ENCODE assay signal across 8 mouse cellular contexts in the genomic region with DNA sequence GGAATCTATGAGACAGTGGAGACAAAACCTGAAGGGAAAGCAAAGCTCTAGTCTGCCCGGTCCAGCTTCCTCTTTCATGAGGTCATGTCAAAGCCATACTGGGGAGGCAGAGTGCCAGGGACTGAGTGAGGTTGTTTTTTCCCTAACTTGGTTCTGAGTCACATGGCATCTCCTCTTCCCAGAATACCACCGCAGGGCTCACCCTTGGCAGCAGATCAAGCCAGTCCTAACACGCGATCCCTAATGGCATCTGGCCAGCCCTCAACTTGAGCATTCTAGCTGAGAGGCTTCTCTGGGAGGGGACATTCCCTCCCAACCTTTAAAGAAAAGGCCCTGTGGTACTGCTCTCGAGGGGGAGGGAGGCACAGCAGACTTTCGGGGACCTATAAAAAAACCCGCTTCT. TPM values are rescaled to one million over a fixed set of nuclear protein-coding genes. Genes with fewer than 3 reads are reported as not detected.
DNase-seq lines count a peak whose midpoint lies in the region; TF ChIP-seq lines count a peak whose summit lies in the region.

No protein-coding gene starts in this region.

- 0 out of 2 replicates have a peak overlapping the region, but pooled peaks have one; percentile 8 for H3K4me3 ChIP-seq in bone marrow macrophage, adult 2 months (ENCODE audit: insufficient read depth, low read length)
- no peak overlapping the region for H3K4me3 ChIP-seq in kidney, adult 2 months (ENCODE audit: insufficient read depth, low read depth, low read length)
- H3K4me3 ChIP-seq in lung, adult 2 months (replicated peaks; ENCODE audit: extremely low read depth, low read depth, low read length), result no peak overlapping the region

- no peak for TF ChIP-seq POLR2A in bone marrow macrophage, adult 2 months (IDR thresholded peaks at IDR 0.05; ENCODE audit: borderline replicate concordance, low read depth, low read length)
- TF ChIP-seq POLR2A in kidney, adult 2 months (IDR thresholded peaks at IDR 0.05; ENCODE audit: low read depth, low read length), result no peak
- peak; percentile 16; the same call in 1 of the 2 replicates for TF ChIP-seq POLR2A in lung, adult 2 months (IDR thresholded peaks at IDR 0.05; ENCODE audit: borderline replicate concordance, extremely low read depth, low read depth, low read length)

- H3K36me3 ChIP-seq in kidney, adult 2 months (ENCODE audit: control insufficient read depth, insufficient read depth, low read length), result no peaks in the 10 kb centered on the region

- peak; percentile 81 to 82 for DNase-seq in right cerebral cortex, postnatal 10 days (ENCODE audit: low spot score in 2 of 2)
- DNase-seq in right cerebral cortex, postnatal 36 days (ENCODE audit: low spot score in 2 of 2), result no peak
- peak; percentile 76 to 93 for DNase-seq in gastrocnemius, postnatal 4 days (ENCODE audit: low spot score in 2 of 2)
- peak; percentile 99 for DNase-seq in kidney, adult 2 months
- peak; percentile 95 for DNase-seq in lung, adult 2 months
- peak; percentile 67 for DNase-seq in right cerebral cortex, postnatal 4 days
- DNase-seq in embryo, embryonic 11 days, result no peak

- TF ChIP-seq CTCF in bone marrow macrophage, adult 2 months (IDR thresholded peaks at IDR 0.05; ENCODE audit: low read depth, low read length), result no peak
- TF ChIP-seq CTCF in kidney, adult 2 months (conservative IDR thresholded peaks at IDR 0.05; ENCODE audit: insufficient read depth, insufficient read length, low read depth, low read length), result no peak
- TF ChIP-seq CTCF in lung, adult 2 months (IDR thresholded peaks at IDR 0.05; ENCODE audit: insufficient read depth, low read length), result no peak

- H3K27ac ChIP-seq in bone marrow macrophage, adult 2 months (ENCODE audit: insufficient read depth, low read depth, low read length), result peak overlapping the region; percentile 92
- H3K27ac ChIP-seq in kidney, adult 2 months (ENCODE audit: insufficient read depth, low read depth, low read length), result peak overlapping the region; percentile 83

- H3K4me1 ChIP-seq in bone marrow macrophage, adult 2 months (ENCODE audit: control insufficient read depth, insufficient read depth, low read length), result peaks cover 63% of the 10 kb centered on the region
- H3K4me1 ChIP-seq in kidney, adult 2 months (ENCODE audit: control insufficient read depth, insufficient read depth, low read length), result peaks cover 48% of the 10 kb centered on the region
- peaks cover 44% of the 10 kb centered on the region for H3K4me1 ChIP-seq in lung, adult 2 months (ENCODE audit: control insufficient read depth, insufficient read depth, low read length)

- H3K27me3 ChIP-seq in kidney, adult 2 months (replicated peaks; ENCODE audit: control insufficient read depth, insufficient read depth, low read length), result no peaks in the 10 kb centered on the region

- WGBS in kidney, adult 2 months, result 7% methylated on average over 7 of the region's 7 CpGs
- 3% methylated on average over 7 of the region's 7 CpGs for WGBS in lung, adult 2 months

RNA-seq across cellular contexts. Expression of a gene that starts 8.2 kb away (rescaled TPM):
- polyA plus RNA-seq in bone marrow macrophage, adult 2 months (2012; ENCODE audit: insufficient read depth, insufficient read length, missing spikeins), result 40.6 and 46.7 TPM in 2 replicates
- total RNA-seq in gastrocnemius, postnatal 4 days (2021), result 10 to 100 TPM; 11.1 to 13.1 TPM
- polyA plus RNA-seq in kidney, adult 2 months (2012; rRNA removed), result 26.3 and 28.4 TPM in 2 replicates
- polyA plus RNA-seq in lung, adult 2 months (2012; rRNA removed), result 133 TPM in 2 replicates

RNA-seq across cellular contexts. Expression of a gene that starts 9.8 kb away (rescaled TPM):
- polyA plus RNA-seq in bone marrow macrophage, adult 2 months (2012; ENCODE audit: insufficient read depth, insufficient read length, missing spikeins), result 52.7 and 69.3 TPM in 2 replicates
- total RNA-seq in gastrocnemius, postnatal 4 days (2021), result 10 to 100 TPM; 52.6 to 56.9 TPM
- polyA plus RNA-seq in kidney, adult 2 months (2012; rRNA removed), result 45.3 and 45.7 TPM in 2 replicates
- polyA plus RNA-seq in lung, adult 2 months (2012; rRNA removed), result 81.9 and 89.7 TPM in 2 replicates

RNA-seq across cellular contexts. Expression of a gene that starts 24.9 kb away (rescaled TPM):
- 481 and 519 TPM in 2 replicates for polyA plus RNA-seq in bone marrow macrophage, adult 2 months (2012; ENCODE audit: insufficient read depth, insufficient read length, missing spikeins)
- total RNA-seq in gastrocnemius, postnatal 4 days (2021), result 100 to 1,000 TPM; 408 to 451 TPM
- 98.9 and 109 TPM in 2 replicates for polyA plus RNA-seq in kidney, adult 2 months (2012; rRNA removed)
- 258 and 298 TPM in 2 replicates for polyA plus RNA-seq in lung, adult 2 months (2012; rRNA removed)

RNA-seq across cellular contexts. Expression of a gene that starts 28.1 kb away (rescaled TPM):
- 16.1 and 17.7 TPM in 2 replicates for polyA plus RNA-seq in bone marrow macrophage, adult 2 months (2012; ENCODE audit: insufficient read depth, insufficient read length, missing spikeins)
- 10 to 100 TPM; 22.9 to 25.2 TPM for total RNA-seq in gastrocnemius, postnatal 4 days (2021)
- 5.7 TPM in 2 replicates for polyA plus RNA-seq in kidney, adult 2 months (2012; rRNA removed)
- polyA plus RNA-seq in lung, adult 2 months (2012; rRNA removed), result 6.8 and 8.2 TPM in 2 replicates

RNA-seq across cellular contexts. Expression of a gene that starts 47.9 kb away (rescaled TPM):
- polyA plus RNA-seq in bone marrow macrophage, adult 2 months (2012; ENCODE audit: insufficient read depth, insufficient read length, missing spikeins), result 31.7 and 33.1 TPM in 2 replicates
- 10 to 100 TPM; 20.8 to 26.4 TPM for total RNA-seq in gastrocnemius, postnatal 4 days (2021)
- polyA plus RNA-seq in kidney, adult 2 months (2012; rRNA removed), result 4.0 and 6.3 TPM in 2 replicates
- 16.5 and 26.2 TPM in 2 replicates for polyA plus RNA-seq in lung, adult 2 months (2012; rRNA removed)

Comparison
In these comparisons a context has a peak if more than half of its experiments do, and no peak if none do; other contexts are left out.
1. DNase-seq: peak in right cerebral cortex, postnatal 10 days (2 of 2), gastrocnemius, postnatal 4 days (2 of 2), kidney, adult 2 months (single experiment), lung, adult 2 months (single experiment) and right cerebral cortex, postnatal 4 days (single experiment); none in right cerebral cortex, postnatal 36 days (0 of 2) and embryo, embryonic 11 days (single experiment).